Mouse (Mus musculus): ENCODE data around the gene Zfp982.
"Not testable (repeated sequence)": the region's sequence is repeated elsewhere in the genome, so short reads cannot be mapped to it uniquely, and the experiment has no call there.

The Zfp982 gene
- long read RNA-seq, experiment 1, partial matches to known transcripts = 0 of 1 reads
- long read RNA-seq, experiment 1, other reads (novel, unspliced or antisense) = 1 of 1 reads
- long read RNA-seq, experiment 2, partial matches to known transcripts = 0 of 2 reads
- long read RNA-seq, experiment 2, other reads (novel, unspliced or antisense) = 2 of 2 reads

GRCm38 (mm10) chr4:147492117-147492516, at the start of gene Zfp982:
Gene Zfp982, plus strand, starts transcription at chr4:147492417.
- intact Hi-C loops (cut with DNase I) = not testable (repeated sequence)

GRCm38 (mm10) chr4:147442649-147443553, 49.3 kb upstream of the Zfp982 start:
- intact Hi-C loops (cut with DNase I) = not testable (repeated sequence)

GRCm38 (mm10) chr4:147443554-147443927, 48.7 kb upstream of the Zfp982 start:
- intact Hi-C loops (cut with DNase I) = not testable (repeated sequence)

GRCm38 (mm10) chr4:147445371-147445770, 46.8 kb upstream of the Zfp982 start:
- intact Hi-C loops (cut with DNase I) = not testable (repeated sequence)

GRCm38 (mm10) chr4:147448358-147448757, 43.9 kb upstream of the Zfp982 start:
- intact Hi-C loops (cut with DNase I) = no loop called here

- intact Hi-C loops (cut with DNase I) = no loop called here
Observed at GRCm38 (mm10) chr4:147449099-147449581, 43.1 kb upstream of the Zfp982 start.

GRCm38 (mm10) chr4:147449986-147450385, 42.2 kb upstream of the Zfp982 start:
- intact Hi-C loops (cut with DNase I) = not testable (repeated sequence)

- intact Hi-C loops (cut with DNase I) = not testable (repeated sequence)
Observed at GRCm38 (mm10) chr4:147467207-147467606, 25.0 kb upstream of the Zfp982 start.

- intact Hi-C loops (cut with DNase I) = not testable (repeated sequence)
Observed at GRCm38 (mm10) chr4:147498772-147499613, 6.8 kb downstream of the Zfp982 start.

- intact Hi-C loops (cut with DNase I) = no loop called here
Observed at GRCm38 (mm10) chr4:147509174-147509573, 17.0 kb downstream of the Zfp982 start.

- intact Hi-C loops (cut with DNase I) = loop anchor here (1.0 to 5.0 kb wide), 2 partner anchors 68 to 1960 kb away; no protein-coding TSS in a partner anchor
Observed at GRCm38 (mm10) chr4:147518981-147519380, 26.8 kb downstream of the Zfp982 start.

- intact Hi-C loops (cut with DNase I) = loop anchor here (5.0 kb wide), 1 partner anchor 297 kb away; no protein-coding TSS in a partner anchor
Observed at GRCm38 (mm10) chr4:147520100-147520499, 27.9 kb downstream of the Zfp982 start.

- intact Hi-C loops (cut with DNase I) = no loop called here
Observed at GRCm38 (mm10) chr4:147525125-147525524, 32.9 kb downstream of the Zfp982 start.

GRCm38 (mm10) chr4:147530366-147530765, 38.1 kb downstream of the Zfp982 start:
- intact Hi-C loops (cut with DNase I) = no loop called here

GRCm38 (mm10) chr4:147535916-147536315, 43.7 kb downstream of the Zfp982 start:
- intact Hi-C loops (cut with DNase I) = not testable (repeated sequence)

GRCm38 (mm10) chr4:147537702-147538101, 45.5 kb downstream of the Zfp982 start:
- intact Hi-C loops (cut with DNase I) = no loop called here

GRCm38 (mm10) chr4:147539918-147540317, 47.7 kb downstream of the Zfp982 start, which contains the start of gene Gm16503:
Gene Gm16503, plus strand, starts transcription at chr4:147540218.
- intact Hi-C loops (cut with DNase I) = not testable (repeated sequence)

GRCm38 (mm10) chr4:147541105-147541504, 48.9 kb downstream of the Zfp982 start:
- intact Hi-C loops (cut with DNase I) = no loop called here

- intact Hi-C loops (cut with DNase I) = not testable (repeated sequence)
Observed at GRCm38 (mm10) chr4:147553071-147553470, 60.9 kb downstream of the Zfp982 start, which contains the start of gene Zfp985. Gene Zfp985, plus strand, starts transcription at chr4:147553277.

- intact Hi-C loops (cut with DNase I) = not testable (repeated sequence)
Observed at GRCm38 (mm10) chr4:147554361-147554760, 62.1 kb downstream of the Zfp982 start.

- intact Hi-C loops (cut with DNase I) = not testable (repeated sequence)
Observed at GRCm38 (mm10) chr4:147556921-147557320, 64.7 kb downstream of the Zfp982 start.
